Mouse (Mus musculus) bone marrow macrophage, adult 2 months (primary cell): ENCODE measurements around the gene 0610030E20Rik.

ENCODE experiments used
- CTCF ChIP-seq: IDR thresholded peaks from 2 replicates; pipeline ENCODE4 v1.5.1; 2012; ENCODE audit warnings: low read depth, mild to moderate bottlenecking, low read length, moderate library complexity
- POLR2A ChIP-seq: IDR thresholded peaks from 2 replicates; pipeline ENCODE4 v1.6.1; 2012; ENCODE audit warnings: mild to moderate bottlenecking, low read depth, low read length, borderline replicate concordance

DNA sequence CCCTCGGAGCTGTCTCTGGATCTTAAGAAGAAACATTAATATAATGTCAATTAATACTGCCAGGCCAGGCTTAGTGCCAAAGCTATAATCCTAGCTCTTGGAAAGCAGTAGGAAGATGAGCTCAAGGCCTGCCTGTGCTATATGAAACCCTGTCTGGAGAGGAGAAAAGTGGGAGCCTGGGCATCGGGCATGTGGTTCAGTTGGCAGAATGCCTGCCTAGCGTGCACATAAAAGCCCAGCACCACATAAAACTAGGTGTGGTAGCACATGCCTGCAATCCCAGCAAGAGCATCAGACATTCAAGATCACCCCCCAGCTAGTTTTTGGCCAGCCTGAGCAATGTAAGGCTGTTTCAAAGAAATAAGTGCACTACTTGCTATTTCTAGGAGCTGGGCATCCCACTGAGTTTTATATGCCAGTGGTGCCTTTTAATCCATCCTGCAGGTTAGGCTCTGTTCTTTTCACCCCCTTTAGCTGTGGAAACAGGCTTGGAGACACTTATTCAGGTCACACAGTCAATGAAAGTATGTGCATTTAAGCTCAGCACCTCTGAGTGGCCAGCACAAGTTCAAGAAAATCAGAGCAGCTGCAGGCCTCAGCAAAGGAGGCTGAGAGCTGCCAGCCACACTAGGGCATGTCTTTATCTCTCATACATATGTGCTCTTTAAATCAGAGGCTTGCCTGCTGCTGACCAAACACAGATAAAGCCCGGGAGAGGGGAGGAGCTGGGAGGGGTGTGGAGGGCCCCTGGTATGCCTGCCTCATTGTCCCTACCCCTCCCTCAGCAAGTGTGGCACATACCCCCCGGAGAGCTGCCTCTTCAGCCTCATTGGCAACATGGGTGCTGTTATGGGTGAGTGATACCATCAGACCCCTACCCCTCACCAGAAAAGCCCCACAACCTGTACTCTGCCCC, 10.3 kb downstream of the 0610030E20Rik start:
- no peak for TF ChIP-seq POLR2A
- TF ChIP-seq CTCF = no peak
